Mouse (Mus musculus) neural tube, embryonic 15.5 days (tissue): Measurements from ENCODE around the gene Ltbp4. TPM values are rescaled to one million over a fixed set of nuclear protein-coding genes. Genes with fewer than 3 reads are reported as not detected.
A peak's percentile ranks its signal among the peaks of the same experiment; 100 is the strongest.

ENCODE experiments used
- ATAC-seq: fragments of 200-750 bp; cut with Nextera tagmentation; 2 replicates; pipeline ENCODE4 v1.8.0; 2017; ENCODE audit warnings: mild to moderate bottlenecking, moderate TSS enrichment, moderate library complexity; ENCODE audit not compliant: low FRiP score
- H3K27ac ChIP-seq: fragments of 300-500 bp; sonication (generic); replicated peaks from 2 replicates; pipeline ENCODE4 v1.5.1; 2015; ENCODE audit warnings: mild to moderate bottlenecking, inconsistent platforms
- H3K27me3 ChIP-seq: fragments of 300-500 bp; sonication (generic); replicated peaks from 2 replicates; pipeline ENCODE4 v1.6.1; 2015; ENCODE audit warnings: inconsistent platforms
- H3K36me3 ChIP-seq: fragments of 300-500 bp; sonication (generic); 2 replicates; pipeline ENCODE4 v1.6.1; 2015; ENCODE audit warnings: inconsistent platforms
- H3K4me1 ChIP-seq: fragments of 300-500 bp; sonication (generic); 2 replicates; pipeline ENCODE4 v1.6.1; 2015; ENCODE audit warnings: inconsistent platforms
- H3K4me2 ChIP-seq: fragments of 300-500 bp; sonication (generic); 2 replicates; pipeline ENCODE4 v1.6.1; 2015; ENCODE audit warnings: inconsistent platforms, mild to moderate bottlenecking, moderate library complexity
- H3K4me3 ChIP-seq: fragments of 300-500 bp; sonication (generic); replicated peaks from 2 replicates; pipeline ENCODE4 v1.5.1; 2015; ENCODE audit warnings: mild to moderate bottlenecking, inconsistent platforms
- H3K9ac ChIP-seq: fragments of 300-500 bp; sonication (generic); replicated peaks from 2 replicates; pipeline ENCODE4 v1.6.1; 2015; ENCODE audit warnings: mild to moderate bottlenecking, inconsistent platforms
- H3K9me3 ChIP-seq: fragments of 300-500 bp; sonication (generic); replicated peaks from 2 replicates; pipeline ENCODE4 v1.6.1; 2016; ENCODE audit warnings: inconsistent platforms
- WGBS: fragments of 180-500 bp; shearing (Covaris S2); methylation state at CpG from one replicate; pipeline ENCODE4 v1.1.7; 2015; ENCODE audit warnings: mixed read lengths; 5-methylcytosine and 5-hydroxymethylcytosine counted together
- polyA plus RNA-seq: library from polyadenylated mRNA; unstranded; fragments of >200 nt; fragmentation: Nextera tagmentation; extraction: Ambion mirVana; gene quantifications from 2 replicates; pipeline ENCODE4 v1.2.1, GENCODE M21; 2015

Ltbp4 gene
- polyA plus RNA-seq, 1 experiment from 2014 or later: 10.7 TPM

- Histone ChIP-seq H3K36me3 (no peaks in the 10 kb centered on the region), H3K27me3 (0 out of 2 replicates have a peak, but pooled peaks cover 2% of the 10 kb centered on the region), H3K4me3 (no peak overlapping the region), H3K4me1 (no peaks in the 10 kb centered on the region), H3K9ac (no peak overlapping the region), H3K9me3 (no peaks in the 10 kb centered on the region), H3K4me2 (no peak overlapping the region), H3K27ac (no peak overlapping the region)
- ATAC-seq: no peak
- WGBS: 71% methylated on average over 12 of the region's 12 CpGs
Measured at GRCm38 (mm10) chr7:27291795-27292466, 45.6 kb downstream of the Ltbp4 start.

GRCm38 (mm10) chr7:27290555-27290954, 46.9 kb downstream of the Ltbp4 start:
- peaks cover under 1% of the 10 kb centered on the region; the same call in 1 of the 2 replicates for H3K4me1 ChIP-seq
- 0 out of 2 replicates have a peak, but pooled peaks cover 2% of the 10 kb centered on the region for H3K27me3 ChIP-seq
- H3K4me2 ChIP-seq: no peak overlapping the region
- no peak overlapping the region for H3K27ac ChIP-seq
- 73% methylated on average over 2 of the region's 2 CpGs for WGBS
- H3K9me3 ChIP-seq: no peaks in the 10 kb centered on the region
- ATAC-seq: no peak
- no peaks in the 10 kb centered on the region for H3K36me3 ChIP-seq
- no peak overlapping the region for H3K9ac ChIP-seq
- H3K4me3 ChIP-seq: no peak overlapping the region

- H3K27ac ChIP-seq: no peak overlapping the region
- H3K9me3 ChIP-seq: no peaks in the 10 kb centered on the region
- H3K4me2 ChIP-seq: no peak overlapping the region
- peaks cover 5% of the 10 kb centered on the region for H3K27me3 ChIP-seq
- ATAC-seq: no peak
- H3K36me3 ChIP-seq: no peaks in the 10 kb centered on the region
- H3K9ac ChIP-seq: no peak overlapping the region
- H3K4me1 ChIP-seq: peaks cover 10% of the 10 kb centered on the region
- no peak overlapping the region for H3K4me3 ChIP-seq
- WGBS: 82% methylated on average over 7 of the region's 7 CpGs
Measured at GRCm38 (mm10) chr7:27288732-27289131, 48.8 kb downstream of the Ltbp4 start.

- H3K4me2 ChIP-seq: peak overlapping the region; percentile 44
- no peak overlapping the region for H3K27ac ChIP-seq
- H3K4me3 ChIP-seq: no peak overlapping the region
- peaks cover 10% of the 10 kb centered on the region for H3K4me1 ChIP-seq
- peak; percentile 79 for ATAC-seq
- no peak overlapping the region for H3K9ac ChIP-seq
- whole genome bisulfite sequencing: 6% methylated on average over 8 of the region's 8 CpGs
- no peaks in the 10 kb centered on the region for H3K9me3 ChIP-seq
- peaks cover 20% of the 10 kb centered on the region for H3K36me3 ChIP-seq
- peaks cover 5% of the 10 kb centered on the region for H3K27me3 ChIP-seq
Measured at GRCm38 (mm10) chr7:27285698-27286066, 51.8 kb downstream of the Ltbp4 start.

GRCm38 (mm10) chr7:27284865-27285697, 52.4 kb downstream of the Ltbp4 start:
- Histone ChIP-seq H3K9ac (no peak overlapping the region), H3K9me3 (no peaks in the 10 kb centered on the region), H3K36me3 (peaks cover 24% of the 10 kb centered on the region), H3K27me3 (peaks cover 5% of the 10 kb centered on the region), H3K4me3 (no peak overlapping the region), H3K4me1 (peaks cover 10% of the 10 kb centered on the region), H3K4me2 (peak overlapping the region; percentile 44), H3K27ac (no peak overlapping the region)
- WGBS: 2% methylated on average over 28 of the region's 28 CpGs
- ATAC-seq: peak; percentile 50

- H3K36me3 ChIP-seq: peaks cover 52% of the 10 kb centered on the region
- no peak overlapping the region for H3K4me3 ChIP-seq
- H3K4me1 ChIP-seq: peaks cover 10% of the 10 kb centered on the region
- no peak overlapping the region for H3K27ac ChIP-seq
- H3K9me3 ChIP-seq: no peaks in the 10 kb centered on the region
- peaks cover 3% of the 10 kb centered on the region for H3K27me3 ChIP-seq
- no peak overlapping the region for H3K4me2 ChIP-seq
- 66% methylated on average over 4 of the region's 4 CpGs for WGBS
- no peak overlapping the region for H3K9ac ChIP-seq
- no peak for ATAC-seq
Measured at GRCm38 (mm10) chr7:27282225-27282624, 55.3 kb downstream of the Ltbp4 start.

- H3K9me3 ChIP-seq: no peaks in the 10 kb centered on the region
- H3K27ac ChIP-seq: no peak overlapping the region
- H3K9ac ChIP-seq: no peak overlapping the region
- H3K27me3 ChIP-seq: peaks cover 3% of the 10 kb centered on the region
- 72% methylated on average over 13 of the region's 13 CpGs for WGBS
- no peak overlapping the region for H3K4me2 ChIP-seq
- ATAC-seq: no peak
- peaks cover 57% of the 10 kb centered on the region for H3K36me3 ChIP-seq
- H3K4me3 ChIP-seq: no peak overlapping the region
- peaks cover 10% of the 10 kb centered on the region for H3K4me1 ChIP-seq
Measured at GRCm38 (mm10) chr7:27281717-27282116, 55.8 kb downstream of the Ltbp4 start.

GRCm38 (mm10) chr7:27277191-27277590, 60.3 kb downstream of the Ltbp4 start:
- H3K9ac ChIP-seq: no peak overlapping the region
- H3K27me3 ChIP-seq: no peaks in the 10 kb centered on the region
- no peak for ATAC-seq
- H3K4me3 ChIP-seq: no peak overlapping the region
- H3K36me3 ChIP-seq: peaks cover 85% of the 10 kb centered on the region
- no peaks in the 10 kb centered on the region for H3K9me3 ChIP-seq
- H3K27ac ChIP-seq: no peak overlapping the region
- WGBS: 94% methylated on average over 3 of the region's 3 CpGs
- H3K4me2 ChIP-seq: no peak overlapping the region
- no peaks in the 10 kb centered on the region for H3K4me1 ChIP-seq

GRCm38 (mm10) chr7:27276021-27276420, 61.5 kb downstream of the Ltbp4 start:
- H3K9me3 ChIP-seq: no peaks in the 10 kb centered on the region
- 57% methylated on average over 7 of the region's 7 CpGs for WGBS
- no peak overlapping the region for H3K9ac ChIP-seq
- no peak overlapping the region for H3K4me3 ChIP-seq
- H3K27ac ChIP-seq: no peak overlapping the region
- H3K27me3 ChIP-seq: no peaks in the 10 kb centered on the region
- ATAC-seq: no peak
- H3K4me1 ChIP-seq: no peaks in the 10 kb centered on the region
- peaks cover 85% of the 10 kb centered on the region for H3K36me3 ChIP-seq
- no peak overlapping the region for H3K4me2 ChIP-seq

- no peak overlapping the region for H3K4me2 ChIP-seq
- H3K9ac ChIP-seq: no peak overlapping the region
- no peaks in the 10 kb centered on the region for H3K9me3 ChIP-seq
- 92% methylated on average over 4 of the region's 4 CpGs for WGBS
- H3K27ac ChIP-seq: no peak overlapping the region
- ATAC-seq: no peak
- H3K36me3 ChIP-seq: peaks cover 88% of the 10 kb centered on the region
- H3K4me3 ChIP-seq: no peak overlapping the region
- no peaks in the 10 kb centered on the region for H3K27me3 ChIP-seq
- H3K4me1 ChIP-seq: no peaks in the 10 kb centered on the region
Measured at GRCm38 (mm10) chr7:27274916-27275315, 62.6 kb downstream of the Ltbp4 start.

- Histone ChIP-seq H3K36me3 (peaks cover 88% of the 10 kb centered on the region), H3K4me3 (no peak overlapping the region), H3K4me2 (no peak overlapping the region; the same call in 1 of the 2 replicates), H3K4me1 (no peaks in the 10 kb centered on the region), H3K27ac (no peak overlapping the region), H3K9me3 (no peaks in the 10 kb centered on the region), H3K27me3 (no peaks in the 10 kb centered on the region), H3K9ac (no peak overlapping the region)
- 54% methylated on average over 32 of the region's 32 CpGs for WGBS
- no peak for ATAC-seq
Measured at GRCm38 (mm10) chr7:27273739-27274351, 63.6 kb downstream of the Ltbp4 start.
